Mouse (Mus musculus): ENCODE results near the gene Fndc1. TPM values are rescaled to one million over a fixed set of nuclear protein-coding genes. Genes with fewer than 3 reads are reported as not detected.

The Fndc1 gene
- polyA plus RNA-seq, 1 experiment from 2014 or later: 3.1 TPM

- WGBS: 84% methylated on average over 4 of the region's 4 CpGs
- Histone ChIP-seq H3K27ac (no peak overlapping the region), H3K4me2 (no peak overlapping the region), H3K9ac (no peak overlapping the region), H3K9me3 (replicated peaks) (no peaks in the 10 kb centered on the region), H3K36me3 (no peaks in the 10 kb centered on the region), H3K4me1 (no peaks in the 10 kb centered on the region), H3K4me3 (replicated peaks) (no peak overlapping the region), H3K27me3 (no peaks in the 10 kb centered on the region)
- ATAC-seq (replicated peaks; ENCODE audit: low FRiP score): no peak
Observed at GRCm38 (mm10) chr17:7749051-7749815, 77.9 kb downstream of the Fndc1 start.

DNA sequence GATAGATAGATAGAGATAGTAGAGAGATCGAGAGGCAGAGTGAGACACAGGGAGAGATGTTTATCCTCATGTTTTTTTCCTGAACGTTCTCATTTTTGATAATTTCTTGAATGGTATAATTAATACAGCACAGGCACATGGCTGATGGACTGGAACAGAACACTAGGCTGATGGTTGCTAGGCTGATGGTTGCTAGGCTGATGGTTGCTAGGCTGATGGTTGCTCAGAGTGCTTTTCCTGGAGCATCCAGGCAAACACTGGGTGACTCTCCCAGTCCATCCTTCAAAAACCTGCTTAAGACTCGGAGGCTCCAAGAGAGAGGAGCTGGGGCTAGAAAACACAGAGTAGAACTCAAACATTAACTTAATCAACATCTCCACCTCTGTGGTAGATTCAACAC is 80.3 kb downstream of the Fndc1 start:
- no peak overlapping the region for H3K27ac ChIP-seq

GRCm38 (mm10) chr17:7744976-7745375 is 82.1 kb downstream of the Fndc1 start:
- no peak overlapping the region for H3K27ac ChIP-seq
- H3K9me3 ChIP-seq (replicated peaks): no peaks in the 10 kb centered on the region
- no peaks in the 10 kb centered on the region for H3K36me3 ChIP-seq
- H3K27me3 ChIP-seq: no peaks in the 10 kb centered on the region
- no peak overlapping the region for H3K9ac ChIP-seq
- WGBS: 91% methylated on average over 4 of the region's 4 CpGs
- no peak overlapping the region for H3K4me2 ChIP-seq
- H3K4me1 ChIP-seq: no peaks in the 10 kb centered on the region
- ATAC-seq (replicated peaks; ENCODE audit: low FRiP score): no peak
- H3K4me3 ChIP-seq (replicated peaks): no peak overlapping the region

More for the DNA sequence above, 80.3 kb downstream of the Fndc1 start:
- WGBS: 89% methylated on average over 3 of the region's 3 CpGs
- H3K4me2 ChIP-seq: no peak overlapping the region
- no peak overlapping the region for H3K9ac ChIP-seq
- no peak overlapping the region for H3K4me3 ChIP-seq (replicated peaks)
- no peaks in the 10 kb centered on the region for H3K4me1 ChIP-seq
- no peak for ATAC-seq (replicated peaks; ENCODE audit: low FRiP score)
- H3K27me3 ChIP-seq: no peaks in the 10 kb centered on the region
- no peaks in the 10 kb centered on the region for H3K9me3 ChIP-seq (replicated peaks)
- no peaks in the 10 kb centered on the region for H3K36me3 ChIP-seq

DNA sequence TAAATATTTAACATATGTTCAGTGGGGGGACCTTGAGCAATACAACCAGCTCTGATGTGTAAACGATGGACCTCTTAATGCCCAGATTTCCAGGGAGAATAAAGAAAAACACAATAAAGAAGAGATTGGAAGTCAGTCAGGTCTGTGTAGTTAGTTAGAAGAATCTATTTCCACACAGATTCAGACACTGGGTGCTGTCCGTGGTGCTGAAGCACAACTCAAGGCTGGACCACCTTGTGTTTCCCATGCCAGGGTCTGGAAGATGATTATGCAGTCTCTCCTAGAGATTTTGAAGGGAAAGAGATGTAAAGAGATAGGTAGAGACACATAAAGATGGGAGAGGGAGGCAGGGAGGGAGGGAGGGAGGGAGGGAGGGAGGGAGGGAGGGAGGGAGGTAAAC is 86.1 kb downstream of the Fndc1 start:
- Histone ChIP-seq H3K4me3 (replicated peaks) (no peak overlapping the region), H3K27ac (no peak overlapping the region), H3K4me2 (no peak overlapping the region), H3K9ac (no peak overlapping the region), H3K9me3 (replicated peaks) (no peaks in the 10 kb centered on the region), H3K4me1 (no peaks in the 10 kb centered on the region), H3K27me3 (no peaks in the 10 kb centered on the region), H3K36me3 (no peaks in the 10 kb centered on the region)
- ATAC-seq (replicated peaks; ENCODE audit: low FRiP score): no peak
- 29% methylated on average over 2 of the region's 2 CpGs for WGBS

DNA sequence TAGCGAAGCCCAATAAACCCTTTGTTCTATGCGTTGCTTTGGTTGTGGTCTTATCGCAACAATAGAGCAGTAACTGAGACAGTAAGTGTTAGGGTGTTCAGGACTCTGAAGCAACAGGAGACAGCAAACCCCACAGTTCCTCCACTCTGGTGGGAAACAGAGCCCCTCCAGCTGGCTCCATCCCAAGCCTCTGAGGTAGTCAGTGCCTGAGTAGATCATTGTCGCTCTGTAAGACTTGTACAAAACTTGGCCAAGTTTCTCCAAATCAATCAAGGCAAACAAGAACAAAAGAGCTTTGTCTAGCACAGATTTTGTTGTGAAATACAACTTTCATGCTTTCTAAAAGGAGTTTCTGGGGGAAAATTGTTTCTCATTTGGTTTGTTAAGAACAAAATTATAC is 104.1 kb downstream of the Fndc1 start:
- no peak for ATAC-seq (replicated peaks; ENCODE audit: low FRiP score)
- no peak overlapping the region for H3K4me3 ChIP-seq (replicated peaks)

GRCm38 (mm10) chr17:7718886-7719285 is 108.2 kb downstream of the Fndc1 start:
- H3K4me3 ChIP-seq (replicated peaks): no peak overlapping the region
- no peaks in the 10 kb centered on the region for H3K36me3 ChIP-seq
- H3K4me2 ChIP-seq: no peak overlapping the region
- ATAC-seq (replicated peaks; ENCODE audit: low FRiP score): no peak
- no peaks in the 10 kb centered on the region for H3K9me3 ChIP-seq (replicated peaks)
- H3K4me1 ChIP-seq: no peaks in the 10 kb centered on the region
- 57% methylated on average over 1 of the region's 1 CpGs for WGBS
- no peak overlapping the region for H3K9ac ChIP-seq
- H3K27ac ChIP-seq: no peak overlapping the region
- H3K27me3 ChIP-seq: no peaks in the 10 kb centered on the region

More for the DNA sequence above, 104.1 kb downstream of the Fndc1 start:
- Histone ChIP-seq H3K27ac (no peak overlapping the region), H3K27me3 (no peaks in the 10 kb centered on the region), H3K36me3 (no peaks in the 10 kb centered on the region), H3K4me2 (no peak overlapping the region), H3K4me1 (no peaks in the 10 kb centered on the region), H3K9me3 (replicated peaks) (no peaks in the 10 kb centered on the region), H3K9ac (no peak overlapping the region)
- WGBS: 88% methylated on average over 4 of the region's 4 CpGs

DNA sequence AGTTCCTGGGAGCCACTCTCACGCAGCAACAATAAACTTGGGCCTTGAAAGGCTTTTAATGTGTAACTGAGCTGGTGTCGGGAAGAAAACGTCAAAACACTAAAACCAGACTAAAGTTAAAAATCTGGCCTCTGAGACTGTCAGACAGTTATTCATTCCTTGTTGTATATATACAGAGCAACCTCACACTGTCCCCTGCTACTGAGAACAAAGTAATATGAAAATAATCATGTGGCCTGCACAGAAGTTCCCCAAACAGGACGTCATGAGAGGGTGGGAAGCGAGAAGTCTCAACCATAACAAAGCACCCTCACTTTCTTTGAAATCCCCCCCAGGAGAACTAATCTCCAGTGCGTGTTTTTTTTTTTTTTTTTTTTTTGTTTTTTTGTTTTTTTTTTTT is 109.2 kb downstream of the Fndc1 start:
- Histone ChIP-seq H3K9ac (no peak overlapping the region), H3K9me3 (replicated peaks) (no peaks in the 10 kb centered on the region), H3K36me3 (no peaks in the 10 kb centered on the region), H3K27ac (no peak overlapping the region), H3K27me3 (no peaks in the 10 kb centered on the region), H3K4me2 (no peak overlapping the region), H3K4me3 (replicated peaks) (no peak overlapping the region), H3K4me1 (no peaks in the 10 kb centered on the region)
- no peak for ATAC-seq (replicated peaks; ENCODE audit: low FRiP score)
- WGBS: 59% methylated on average over 6 of the region's 6 CpGs

GRCm38 (mm10) chr17:7713020-7713419 is 114.1 kb downstream of the Fndc1 start:
- 56% methylated on average over 2 of the region's 2 CpGs for WGBS

DNA sequence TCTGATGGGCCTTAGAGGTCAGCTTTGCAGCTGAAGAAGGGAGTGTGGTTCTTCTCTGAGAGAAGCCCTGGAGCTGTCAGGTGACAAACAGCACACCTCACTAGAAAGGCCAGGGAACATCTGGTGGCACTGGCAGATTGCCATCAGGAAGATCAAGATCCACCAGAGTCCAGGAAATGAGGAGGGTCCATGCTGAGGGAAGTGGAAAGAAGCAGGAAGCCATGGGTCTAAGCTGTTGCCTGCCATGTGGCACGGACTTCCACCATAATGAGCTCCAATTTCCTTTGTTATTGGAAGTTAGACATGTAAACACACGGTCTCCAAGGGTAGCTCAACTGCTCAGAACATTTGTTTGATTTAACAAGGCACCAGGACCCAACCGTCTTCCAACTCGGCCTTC is 120.0 kb downstream of the Fndc1 start:
- Histone ChIP-seq H3K27ac (no peak overlapping the region), H3K36me3 (no peaks in the 10 kb centered on the region), H3K9me3 (replicated peaks) (no peaks in the 10 kb centered on the region), H3K9ac (no peak overlapping the region), H3K27me3 (no peaks in the 10 kb centered on the region), H3K4me1 (no peaks in the 10 kb centered on the region), H3K4me3 (replicated peaks) (no peak overlapping the region), H3K4me2 (no peak overlapping the region)
- 65% methylated on average over 4 of the region's 4 CpGs for WGBS
- no peak for ATAC-seq (replicated peaks; ENCODE audit: low FRiP score)

More at GRCm38 (mm10) chr17:7713020-7713419, 114.1 kb downstream of the Fndc1 start:
- Histone ChIP-seq H3K27me3 (no peaks in the 10 kb centered on the region), H3K4me1 (no peaks in the 10 kb centered on the region), H3K9me3 (replicated peaks) (no peaks in the 10 kb centered on the region), H3K4me3 (replicated peaks) (no peak overlapping the region), H3K36me3 (no peaks in the 10 kb centered on the region), H3K4me2 (no peak overlapping the region), H3K9ac (no peak overlapping the region), H3K27ac (no peak overlapping the region)
- ATAC-seq (replicated peaks; ENCODE audit: low FRiP score): no peak

DNA sequence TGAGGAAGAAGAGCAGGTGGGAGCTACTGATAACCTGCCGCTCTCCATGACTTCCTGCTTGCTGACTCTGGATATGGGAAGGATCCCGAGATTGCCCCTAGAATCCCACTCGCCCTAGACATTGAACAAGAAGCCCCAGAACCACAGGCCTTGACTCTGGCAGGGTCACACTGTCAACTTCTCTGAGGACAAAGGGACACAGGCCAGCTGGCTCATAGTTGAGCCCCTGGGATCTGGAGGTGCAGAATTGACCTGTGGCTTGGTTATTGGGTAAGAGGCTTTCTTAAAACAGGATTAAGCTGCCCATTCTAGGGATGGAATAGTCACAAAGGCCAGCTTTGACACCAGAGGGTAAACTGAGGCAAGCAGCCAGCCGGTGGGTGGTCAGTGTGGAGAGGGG is 136.8 kb downstream of the Fndc1 start:
- 85% methylated on average over 4 of the region's 4 CpGs for WGBS
- ATAC-seq (replicated peaks; ENCODE audit: low FRiP score): no peak

More for the DNA sequence above, 136.8 kb downstream of the Fndc1 start:
- Histone ChIP-seq H3K9me3 (replicated peaks) (no peaks in the 10 kb centered on the region), H3K4me3 (replicated peaks) (no peak overlapping the region), H3K4me2 (no peak overlapping the region), H3K36me3 (no peaks in the 10 kb centered on the region), H3K4me1 (no peaks in the 10 kb centered on the region), H3K27ac (no peak overlapping the region), H3K9ac (no peak overlapping the region), H3K27me3 (no peaks in the 10 kb centered on the region)

Small RNA genes within 50 kb of the gene (microRNA-seq; reads per million reads assigned to microRNA genes)
- gene Gm25872: not detected

Other genes starting within 250 kb of the Fndc1 start
- gene Tagap, start 98.7 kb upstream of the Fndc1 start, polyA plus RNA-seq (2015; fragmentation: Nextera tagmentation; extraction: Ambion mirVana): 0.51 and 0.84 TPM in 2 replicates
- gene Rsph3a, start 118.3 kb upstream of the Fndc1 start, polyA plus RNA-seq (2015; fragmentation: Nextera tagmentation; extraction: Ambion mirVana): 52.0 and 61.3 TPM in 2 replicates

All from kidney, embryonic 15.5 days (tissue).